Mouse (Mus musculus) forebrain, embryonic 14.5 days (tissue): ENCODE results near the gene Dact1. TPM values are rescaled to one million over a fixed set of nuclear protein-coding genes. Genes with fewer than 3 reads are reported as not detected.

Experiments
- ATAC-seq: fragments of 200-750 bp; cut with Nextera tagmentation; 2 replicates; pipeline ENCODE4 v1.8.0; 2017; ENCODE audit warnings: mild to moderate bottlenecking, moderate library complexity
- DNase-seq: peaks from one replicate; pipeline ENCODE4 v3.0.0-alpha.2; 2015; ENCODE audit warnings: low spot score
- H3K27ac ChIP-seq: fragments of 300-500 bp; sonication (generic); 2 replicates; pipeline ENCODE4 v1.5.1; 2014; ENCODE audit warnings: low read depth, mild to moderate bottlenecking, control low read depth, low read length, moderate library complexity
- H3K27me3 ChIP-seq: fragments of 300-500 bp; sonication (generic); replicated peaks from 2 replicates; pipeline ENCODE4 v1.6.1; 2014; ENCODE audit warnings: low read length, control low read depth, mixed read lengths; ENCODE audit not compliant: control insufficient read depth, insufficient read depth
- H3K36me3 ChIP-seq: fragments of 300-500 bp; sonication (generic); 2 replicates; pipeline ENCODE4 v1.6.1; 2014; ENCODE audit warnings: low read length, control low read depth; ENCODE audit not compliant: control insufficient read depth, insufficient read depth
- H3K4me1 ChIP-seq: fragments of 300-500 bp; sonication (generic); 2 replicates; pipeline ENCODE4 v1.6.1; 2014; ENCODE audit warnings: antibody characterized with exemption, low read length, control low read depth; ENCODE audit not compliant: control insufficient read depth, insufficient read depth
- H3K4me2 ChIP-seq: fragments of 300-500 bp; sonication (generic); 2 replicates; pipeline ENCODE4 v1.6.1; 2014; ENCODE audit warnings: mild to moderate bottlenecking, control low read depth, low read length
- H3K4me3 ChIP-seq: fragments of 300-500 bp; sonication (generic); 2 replicates; pipeline ENCODE4 v1.5.1; 2014; ENCODE audit warnings: low read depth, low read length, control low read depth
- H3K9ac ChIP-seq: fragments of 300-500 bp; sonication (generic); 2 replicates; pipeline ENCODE4 v1.6.1; 2014; ENCODE audit warnings: mild to moderate bottlenecking, low read length, control low read depth, moderate library complexity
- H3K9me3 ChIP-seq: fragments of 300-500 bp; sonication (generic); replicated peaks from 2 replicates; pipeline ENCODE4 v1.6.1; 2016; ENCODE audit warnings: low read length, control low read depth, mixed read lengths; ENCODE audit not compliant: control insufficient read depth
- WGBS: fragments of 180-500 bp; shearing (Covaris S2); extraction: QIAGEN DNeasy Blood & Tissue Kit; methylation state at CpG from one replicate; pipeline ENCODE4 v1.1.7; 2014; 5-methylcytosine and 5-hydroxymethylcytosine counted together
- polyA plus RNA-seq: library from polyadenylated mRNA; unstranded; fragments of >200 nt; fragmentation: Nextera tagmentation; extraction: Ambion mirVana; gene quantifications from 2 replicates; pipeline ENCODE4 v1.2.1, GENCODE M21; 2014

Gene Dact1
- polyA plus RNA-seq, 1 experiment from 2014 or later: 24.9 TPM

GRCm38 (mm10) chr12:71366175-71366574 is 56.5 kb downstream of the Dact1 start:
- no peaks in the 10 kb centered on the region for H3K9me3 ChIP-seq
- no peak overlapping the region for H3K4me3 ChIP-seq
- ATAC-seq (peak; percentile 52; the same call in 1 of the 2 replicates), DNase-seq (peak; percentile 54)
- peaks cover 5% of the 10 kb centered on the region for H3K4me1 ChIP-seq
- H3K9ac ChIP-seq: no peak overlapping the region
- no peak overlapping the region for H3K4me2 ChIP-seq
- H3K36me3 ChIP-seq: no peaks in the 10 kb centered on the region
- WGBS: 46% methylated on average over 6 of the region's 6 CpGs
- H3K27ac ChIP-seq: peak overlapping the region; percentile 1; the same call in 1 of the 2 replicates
- H3K27me3 ChIP-seq: no peaks in the 10 kb centered on the region

DNA sequence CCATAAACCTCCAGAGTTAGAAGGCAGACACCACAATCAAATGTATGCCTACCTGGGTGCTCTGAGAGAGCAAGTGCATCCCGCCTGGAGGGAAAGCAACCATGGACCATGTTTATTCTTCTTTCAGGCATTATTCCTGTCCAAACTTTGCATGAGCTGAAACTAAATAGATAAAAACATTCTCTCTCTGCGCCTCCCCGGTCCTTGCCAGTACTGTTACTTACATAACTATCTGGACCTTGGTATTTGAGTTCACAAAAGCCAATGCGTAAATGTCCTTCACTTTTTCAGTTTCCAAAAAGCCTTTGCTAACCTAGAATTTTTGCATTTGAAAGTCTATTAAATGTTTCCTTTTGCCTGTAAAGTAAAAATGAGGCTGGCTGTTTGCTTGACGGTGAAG is 58.9 kb downstream of the Dact1 start:
- WGBS: 78% methylated on average over 5 of the region's 5 CpGs
- ATAC-seq (no peak), DNase-seq (no peak)
- no peaks in the 10 kb centered on the region for H3K27me3 ChIP-seq
- no peaks in the 10 kb centered on the region for H3K36me3 ChIP-seq
- no peaks in the 10 kb centered on the region for H3K9me3 ChIP-seq
- H3K4me2 ChIP-seq: no peak overlapping the region
- no peak overlapping the region for H3K4me3 ChIP-seq
- no peak overlapping the region for H3K9ac ChIP-seq
- peaks cover 9% of the 10 kb centered on the region for H3K4me1 ChIP-seq
- H3K27ac ChIP-seq: no peak overlapping the region

Other genes with a start within 250 kb of the Dact1 start
- gene Tomm20l, start 198.5 kb upstream of the Dact1 start, polyA plus RNA-seq: 0.41 TPM in 1 of 2 replicates, not detected in the other
- 85.7 and 94.9 TPM in 2 replicates for gene Timm9, start 173.2 kb upstream of the Dact1 start, polyA plus RNA-seq
- gene 2700049A03Rik, start 173.0 kb upstream of the Dact1 start, polyA plus RNA-seq: 19.2 and 19.9 TPM in 2 replicates